Mouse (Mus musculus): Measurements from ENCODE around the gene Ttc34. TPM values are rescaled to one million over a fixed set of nuclear protein-coding genes. Genes with fewer than 3 reads are reported as not detected.

The Ttc34 gene
- polyA plus RNA-seq, 1 experiment from 2014 or later = not detected

DNA sequence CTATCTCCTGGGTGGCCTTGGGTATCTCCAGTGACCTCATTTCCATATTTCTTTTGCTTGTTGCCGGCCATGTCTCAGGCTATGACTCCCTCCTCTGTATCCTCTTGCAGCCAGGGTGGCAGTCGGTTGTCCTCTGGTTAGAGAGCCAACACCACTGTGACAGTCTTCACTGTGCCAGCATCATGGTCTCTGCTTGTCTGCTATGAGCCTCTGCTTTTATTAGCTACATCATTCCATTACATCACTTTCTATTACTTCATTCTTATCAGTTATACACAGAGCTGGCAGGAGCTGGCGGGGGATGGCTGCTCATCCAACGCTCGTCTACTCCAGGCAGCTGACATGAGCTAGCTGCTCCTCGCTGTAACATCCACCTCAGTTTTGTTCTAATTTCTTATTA, 43.5 kb downstream of the Ttc34 start:
- Histone ChIP-seq H3K4me1 (peaks cover 52% of the 10 kb centered on the region), H3K4me3 (peak overlapping the region; percentile 16), H3K27ac (peak overlapping the region; percentile 93), H3K9me3 (replicated peaks) (no peaks in the 10 kb centered on the region), H3K4me2 (peak overlapping the region; percentile 60), H3K9ac (peak overlapping the region; percentile 72), H3K27me3 (replicated peaks) (peaks cover 43% of the 10 kb centered on the region), H3K36me3 (no peaks in the 10 kb centered on the region)
- WGBS (ENCODE audit: insufficient replicate concordance) = 21% methylated on average over 6 of the region's 6 CpGs
- ATAC-seq = peak; percentile 88

DNA sequence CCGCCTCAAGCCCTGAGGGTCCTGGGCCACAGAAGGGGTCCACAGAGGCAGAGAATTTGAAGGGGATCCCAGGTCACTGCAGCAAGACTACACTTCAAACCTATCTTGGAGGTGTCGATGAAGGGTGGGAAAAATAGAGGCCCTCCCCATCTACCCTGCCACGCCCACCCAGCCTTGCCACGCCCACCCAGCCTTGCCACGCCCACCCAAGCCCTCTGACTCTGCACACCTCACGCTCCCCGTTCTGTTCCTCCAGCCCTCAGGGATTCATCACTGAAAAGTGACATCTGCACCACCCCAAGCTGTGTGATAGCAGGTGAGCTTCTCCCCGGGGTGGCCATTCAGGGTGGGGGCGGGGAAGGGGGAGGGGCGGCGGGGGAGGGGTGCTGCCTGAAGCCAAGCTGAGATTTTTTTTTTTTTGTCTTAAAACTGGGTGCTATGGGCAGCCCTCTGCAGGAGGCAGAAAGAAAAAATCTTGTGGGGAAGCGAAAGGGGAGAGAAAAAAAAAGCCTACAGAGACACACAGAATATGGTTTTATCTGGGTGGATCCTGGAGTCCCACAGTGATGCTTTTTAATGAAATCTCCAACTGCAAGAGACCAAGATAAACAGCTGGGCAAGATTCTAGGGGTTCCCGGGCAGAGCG, 44.9 kb downstream of the Ttc34 start:
- H3K4me2 ChIP-seq = peak overlapping the region; percentile 60
- H3K27me3 ChIP-seq (replicated peaks) = peaks cover 45% of the 10 kb centered on the region
- H3K4me1 ChIP-seq = peaks cover 52% of the 10 kb centered on the region
- H3K4me3 ChIP-seq = peak overlapping the region; percentile 28
- 20% methylated on average over 14 of the region's 14 CpGs for WGBS (ENCODE audit: insufficient replicate concordance)
- no peaks in the 10 kb centered on the region for H3K36me3 ChIP-seq
- ATAC-seq = peak; percentile 62
- no peaks in the 10 kb centered on the region for H3K9me3 ChIP-seq (replicated peaks)
- H3K27ac ChIP-seq = peak overlapping the region; percentile 93
- H3K9ac ChIP-seq = peak overlapping the region; percentile 72

DNA sequence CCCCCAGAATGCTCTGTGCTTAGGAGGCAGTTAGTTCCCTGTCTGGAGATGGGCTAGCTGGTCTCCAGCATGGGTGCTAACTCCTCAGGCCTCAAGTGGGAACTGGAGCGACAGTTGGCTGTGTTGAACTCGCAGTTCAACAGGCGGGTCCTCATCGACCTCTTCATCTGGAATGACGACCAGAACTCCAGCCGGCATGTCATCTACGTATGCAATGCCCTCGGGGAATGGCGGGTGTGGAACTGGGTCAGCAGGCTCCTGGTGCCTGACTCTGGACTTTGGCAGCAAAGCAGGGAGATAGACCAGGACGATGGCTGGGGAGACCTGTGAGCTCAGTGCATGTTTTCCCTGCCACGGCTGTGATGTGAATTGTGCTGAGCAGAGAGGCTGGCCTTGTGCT, 48.2 kb downstream of the Ttc34 start:
- 69% methylated on average over 11 of the region's 11 CpGs for WGBS (ENCODE audit: insufficient replicate concordance)
- Histone ChIP-seq H3K4me2 (no peak overlapping the region), H3K9me3 (replicated peaks) (no peaks in the 10 kb centered on the region), H3K36me3 (no peaks in the 10 kb centered on the region), H3K27me3 (replicated peaks) (peaks cover 68% of the 10 kb centered on the region), H3K27ac (no peak overlapping the region), H3K4me1 (peaks cover 27% of the 10 kb centered on the region), H3K4me3 (no peak overlapping the region), H3K9ac (no peak overlapping the region)
- no peak for ATAC-seq

DNA sequence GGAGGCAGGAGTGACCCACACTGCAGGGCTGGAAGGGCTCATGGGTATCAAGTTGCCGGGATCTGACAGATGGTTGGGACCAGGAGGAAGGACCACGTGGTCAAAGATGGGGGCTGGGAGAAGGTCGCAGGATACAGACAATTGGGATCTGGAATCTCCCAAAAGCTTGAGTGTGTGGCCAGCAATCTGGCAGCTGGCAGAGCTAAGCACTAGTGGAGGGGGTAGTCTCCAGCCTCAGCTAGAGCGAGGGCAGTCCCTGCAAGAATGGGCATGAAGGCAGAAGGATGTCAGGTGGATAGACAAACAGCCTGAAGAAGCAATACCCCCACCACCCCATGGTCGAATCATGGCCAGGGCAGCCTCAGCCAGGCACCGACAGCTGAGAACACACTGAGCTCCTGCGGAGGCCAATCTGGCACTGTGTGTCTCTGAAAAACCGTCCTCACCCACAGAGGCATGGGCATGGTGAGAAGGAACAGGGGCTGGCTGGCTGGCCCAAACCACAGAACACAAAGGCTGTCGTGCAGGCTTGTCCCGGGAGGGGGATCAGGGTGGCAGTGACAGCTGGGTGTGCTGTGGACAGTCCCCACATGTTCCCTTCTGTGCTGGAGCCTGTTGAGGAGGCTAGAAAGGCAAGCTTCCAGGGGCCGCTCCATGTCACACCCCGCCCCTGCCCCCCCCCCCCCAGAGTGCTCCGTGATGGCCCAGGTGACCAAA, 49.8 kb downstream of the Ttc34 start:
- H3K36me3 ChIP-seq = no peaks in the 10 kb centered on the region
- peak overlapping the region; percentile 34; the same call in 1 of the 2 replicates for H3K9ac ChIP-seq
- WGBS (ENCODE audit: insufficient replicate concordance) = 59% methylated on average over 13 of the region's 13 CpGs
- H3K9me3 ChIP-seq (replicated peaks) = no peaks in the 10 kb centered on the region
- H3K27me3 ChIP-seq (replicated peaks) = peaks cover 84% of the 10 kb centered on the region
- peaks cover 12% of the 10 kb centered on the region for H3K4me1 ChIP-seq
- no peak overlapping the region for H3K4me3 ChIP-seq
- no peak for ATAC-seq
- H3K27ac ChIP-seq = no peak overlapping the region
- H3K4me2 ChIP-seq = no peak overlapping the region

DNA sequence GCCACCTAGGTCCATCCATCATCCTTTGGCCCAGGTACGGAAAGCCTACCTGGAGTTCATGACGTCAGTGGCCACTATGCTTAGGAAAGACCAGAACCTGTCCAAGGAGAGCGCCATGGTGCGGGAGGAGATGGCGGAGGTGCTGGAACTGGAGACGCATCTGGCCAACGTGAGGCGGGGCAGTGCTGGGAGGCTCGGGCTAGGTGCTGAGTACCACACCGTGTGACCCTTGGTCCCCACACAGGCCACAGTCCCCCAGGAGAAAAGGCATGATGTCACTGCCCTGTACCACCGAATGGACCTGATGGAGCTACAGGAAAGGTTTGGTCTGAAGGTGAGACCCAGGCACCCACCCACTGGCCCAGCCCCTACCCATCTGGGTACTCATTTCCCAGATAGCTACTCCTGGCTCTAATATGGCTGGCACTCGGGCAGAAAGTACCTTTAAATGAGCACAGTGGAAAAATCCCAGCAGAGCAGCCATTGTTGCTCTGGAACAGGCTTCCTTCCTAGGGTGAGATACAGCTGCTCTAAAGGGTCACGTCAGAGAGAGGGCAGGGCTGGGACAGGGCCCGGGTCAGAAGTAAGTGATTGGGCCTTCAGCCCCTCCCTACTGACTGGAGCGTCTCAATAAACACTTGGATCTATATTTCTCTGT, 50.5 kb downstream of the Ttc34 start:
- WGBS (ENCODE audit: insufficient replicate concordance) = 67% methylated on average over 15 of the region's 15 CpGs

DNA sequence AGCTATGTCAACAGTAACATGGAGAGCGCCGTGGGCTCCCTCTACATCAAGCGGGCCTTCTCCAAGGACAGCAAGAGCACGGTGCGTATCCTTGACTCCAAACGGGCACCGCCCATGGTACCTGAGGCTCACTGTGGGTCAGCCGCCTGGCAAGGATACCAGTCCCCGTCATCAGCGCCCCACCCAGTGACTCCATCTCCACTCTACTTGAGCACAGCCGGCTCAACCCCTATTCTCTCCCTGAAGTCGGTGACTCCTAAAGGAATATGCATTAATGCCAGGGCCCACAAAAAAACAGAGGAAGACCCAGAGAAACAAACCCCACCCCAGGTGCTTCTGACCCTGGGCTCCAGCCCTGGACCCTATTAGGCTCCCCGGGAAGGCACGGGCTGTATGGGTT, 53.6 kb downstream of the Ttc34 start:
- Histone ChIP-seq H3K4me3 (no peak overlapping the region), H3K4me2 (no peak overlapping the region), H3K36me3 (no peaks in the 10 kb centered on the region), H3K27ac (no peak overlapping the region), H3K27me3 (replicated peaks) (peaks cover 90% of the 10 kb centered on the region), H3K4me1 (no peaks in the 10 kb centered on the region), H3K9ac (no peak overlapping the region), H3K9me3 (replicated peaks) (no peaks in the 10 kb centered on the region)
- ATAC-seq = no peak
- 81% methylated on average over 14 of the region's 14 CpGs for WGBS (ENCODE audit: insufficient replicate concordance)

More for the DNA sequence above, 50.5 kb downstream of the Ttc34 start:
- Histone ChIP-seq H3K36me3 (no peaks in the 10 kb centered on the region), H3K27ac (no peak overlapping the region), H3K9ac (no peak overlapping the region), H3K4me3 (no peak overlapping the region), H3K4me2 (no peak overlapping the region), H3K9me3 (replicated peaks) (no peaks in the 10 kb centered on the region), H3K27me3 (replicated peaks) (peaks cover 88% of the 10 kb centered on the region), H3K4me1 (peaks cover 5% of the 10 kb centered on the region)
- ATAC-seq = no peak

DNA sequence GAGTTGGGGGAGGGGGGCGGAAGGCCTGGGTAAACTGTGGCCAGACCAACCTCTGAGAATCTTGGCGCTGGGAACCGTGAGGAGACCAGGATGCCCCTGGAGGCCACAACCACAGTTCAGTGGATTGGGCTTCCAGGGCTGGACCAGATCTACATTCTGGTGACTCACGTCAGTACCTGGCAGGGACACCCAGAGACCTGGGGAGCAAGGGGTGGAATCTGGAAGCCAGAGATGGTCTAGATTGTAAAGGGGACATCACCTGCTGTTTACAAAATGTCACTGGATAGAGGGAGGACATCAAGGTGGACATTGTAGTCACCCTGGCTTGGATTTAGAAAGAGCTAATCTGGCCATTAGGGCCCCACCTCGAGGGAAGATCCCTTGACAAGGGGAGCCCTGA, 58.3 kb downstream of the Ttc34 start:
- 44% methylated on average over 5 of the region's 5 CpGs for WGBS (ENCODE audit: insufficient replicate concordance)
- ATAC-seq = no peak
- Histone ChIP-seq H3K27ac (no peak overlapping the region), H3K36me3 (no peaks in the 10 kb centered on the region), H3K4me2 (no peak overlapping the region), H3K27me3 (replicated peaks) (peaks cover 94% of the 10 kb centered on the region), H3K9ac (no peak overlapping the region), H3K4me3 (no peak overlapping the region), H3K9me3 (replicated peaks) (no peaks in the 10 kb centered on the region), H3K4me1 (peaks cover 22% of the 10 kb centered on the region)

DNA sequence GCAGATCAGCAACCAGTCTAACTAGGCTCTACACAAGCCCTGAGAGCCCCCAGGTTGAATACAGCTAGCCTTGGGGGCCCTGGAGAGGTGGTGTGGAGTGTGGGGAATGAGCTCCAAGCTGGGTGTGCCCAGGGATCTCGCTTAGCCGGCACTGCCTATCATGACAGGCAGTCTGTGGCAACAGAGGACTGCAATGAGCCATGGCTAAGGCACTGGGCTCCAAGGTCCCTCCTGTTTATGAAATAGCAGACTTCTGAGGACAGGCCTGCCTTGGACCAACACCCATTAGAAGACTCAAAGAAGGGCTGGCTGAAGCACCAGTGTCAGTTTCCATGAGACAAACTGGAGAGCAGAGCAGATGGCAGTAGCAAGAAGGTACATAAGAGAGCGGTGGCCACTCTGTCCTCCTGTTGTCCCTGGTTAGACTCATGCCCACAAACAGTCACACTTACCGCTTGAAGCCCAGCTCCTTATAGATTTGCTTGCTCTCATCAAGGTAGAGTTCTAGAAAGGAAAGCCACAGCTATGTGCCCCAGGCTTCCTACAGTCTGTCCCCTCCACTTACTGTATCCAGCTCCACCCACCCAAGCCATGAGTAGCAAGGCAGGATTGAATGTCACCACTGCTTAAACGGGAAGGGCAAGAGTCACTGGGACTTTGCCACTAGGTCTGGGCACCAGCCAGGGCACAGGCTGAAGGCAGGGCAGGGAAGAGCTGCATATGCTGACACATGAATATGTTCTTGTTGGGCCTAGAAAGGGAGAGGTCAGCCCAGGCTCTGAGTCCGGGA, 60.6 kb downstream of the Ttc34 start:
- Histone ChIP-seq H3K9ac (peak overlapping the region; percentile 61), H3K27ac (no peak overlapping the region), H3K27me3 (replicated peaks) (peaks cover 79% of the 10 kb centered on the region), H3K4me3 (peak overlapping the region; percentile 52), H3K9me3 (replicated peaks) (no peaks in the 10 kb centered on the region), H3K36me3 (no peaks in the 10 kb centered on the region), H3K4me2 (peak overlapping the region; percentile 84), H3K4me1 (peaks cover 22% of the 10 kb centered on the region)
- WGBS (ENCODE audit: insufficient replicate concordance) = 57% methylated on average over 6 of the region's 6 CpGs
- ATAC-seq = no peak

DNA sequence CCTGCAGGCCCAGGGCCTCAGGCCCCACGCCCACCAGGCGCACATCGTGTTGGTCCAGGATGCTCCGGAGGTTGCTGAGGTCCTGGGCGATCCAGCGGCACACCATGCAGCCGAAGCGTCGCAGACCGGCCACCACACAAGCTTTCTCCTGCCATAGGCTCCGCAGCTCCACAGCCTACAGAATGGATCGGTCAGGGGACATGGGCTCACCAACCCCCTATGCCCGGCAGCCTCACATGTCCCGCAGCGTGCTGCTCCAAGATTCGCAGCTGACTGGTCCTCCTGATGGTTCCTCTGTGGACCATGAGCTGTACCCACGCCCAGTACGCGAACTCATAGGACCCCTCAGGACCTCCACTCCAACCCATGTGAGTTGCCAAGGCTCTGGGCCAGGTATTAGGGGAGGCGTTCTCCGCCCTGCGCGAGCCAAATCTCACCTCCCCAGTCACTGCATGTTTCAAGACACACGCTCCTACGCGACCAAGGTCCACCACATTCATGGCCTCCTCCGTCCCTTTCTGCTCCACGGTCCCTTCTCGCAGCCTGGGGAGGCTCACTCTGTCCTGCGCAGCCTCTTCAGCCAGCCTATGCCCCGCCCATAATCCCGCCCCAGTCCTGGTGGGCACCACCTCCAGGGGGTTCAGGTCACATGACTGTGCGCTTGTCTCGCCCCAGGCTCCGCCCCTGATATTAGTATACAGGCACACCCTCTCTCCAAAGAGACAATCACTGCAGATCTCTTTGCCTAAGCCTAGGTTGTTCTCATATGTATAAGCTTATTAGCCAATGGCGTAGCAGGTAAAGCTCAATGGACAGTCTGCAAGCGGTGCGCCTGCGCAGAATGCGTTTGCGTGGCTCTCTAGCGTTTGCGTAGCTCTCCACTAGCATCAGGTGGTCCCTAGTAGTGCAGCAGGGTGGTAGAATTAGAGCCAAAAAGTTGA, 61.5 kb downstream of the Ttc34 start, which contains the start of gene Fam213b:
Gene Fam213b, minus strand, starts transcription at position 630 of the 941 bp plus-strand sequence.
- peak; percentile 94 for ATAC-seq
- no peaks in the 10 kb centered on the region for H3K9me3 ChIP-seq (replicated peaks)
- 10% methylated on average over 43 of the region's 43 CpGs for WGBS (ENCODE audit: insufficient replicate concordance)
- peaks cover 29% of the 10 kb centered on the region for H3K4me1 ChIP-seq
- H3K27me3 ChIP-seq (replicated peaks) = peaks cover 71% of the 10 kb centered on the region
- H3K9ac ChIP-seq = peak within 1 kb of the TSS; percentile 61
- H3K4me2 ChIP-seq = peak within 1 kb of the TSS; percentile 84
- peak within 1 kb of the TSS; percentile 52 for H3K4me3 ChIP-seq
- no peaks in the 10 kb centered on the region for H3K36me3 ChIP-seq
- peak within 1 kb of the TSS; percentile 13; the same call in 1 of the 2 replicates for H3K27ac ChIP-seq

DNA sequence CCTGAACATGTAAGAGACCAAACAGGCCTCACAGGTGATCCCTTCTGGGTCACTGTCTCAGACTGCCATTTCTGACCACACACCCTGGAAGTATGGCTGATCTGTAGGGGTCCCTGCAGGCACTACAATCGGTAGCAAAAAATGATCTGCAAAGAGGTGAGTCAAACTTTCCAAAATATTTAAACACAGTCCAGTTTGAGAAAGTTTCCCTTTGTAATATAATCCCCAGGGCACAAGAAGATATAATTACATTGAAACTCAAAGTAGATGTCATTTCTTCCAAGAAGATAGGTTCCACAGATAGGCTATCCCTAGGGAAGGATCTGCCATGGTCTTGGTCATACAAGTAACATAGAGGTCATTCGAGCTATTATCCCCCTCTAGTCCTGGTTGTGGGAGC, 65.1 kb downstream of the Ttc34 start:
- peaks cover 50% of the 10 kb centered on the region for H3K4me1 ChIP-seq
- 72% methylated on average over 2 of the region's 2 CpGs for WGBS (ENCODE audit: insufficient replicate concordance)

More for the DNA sequence above, 65.1 kb downstream of the Ttc34 start:
- no peak overlapping the region for H3K27ac ChIP-seq
- ATAC-seq = no peak
- H3K27me3 ChIP-seq (replicated peaks) = peaks cover 35% of the 10 kb centered on the region
- H3K4me2 ChIP-seq = no peak overlapping the region
- no peak overlapping the region for H3K4me3 ChIP-seq
- no peaks in the 10 kb centered on the region for H3K36me3 ChIP-seq
- H3K9ac ChIP-seq = no peak overlapping the region
- H3K9me3 ChIP-seq (replicated peaks) = no peaks in the 10 kb centered on the region
